Mouse (Mus musculus) kidney, embryonic 15.5 days (tissue): ENCODE measurements at regions not wholly inside any gene's neighbourhood (a gene's known extent, or its start where the extent isn't known, plus 50 kb on each side); places are given as distances from the start of the nearest gene placed in this dataset.

ENCODE experiments used
- ATAC-seq: fragments of 200-750 bp; cut with Nextera tagmentation; replicated peaks from 2 replicates; pipeline ENCODE4 v1.8.0; 2017; ENCODE audit warnings: moderate TSS enrichment; ENCODE audit not compliant: low FRiP score
- H3K27ac ChIP-seq: fragments of 300-500 bp; sonication (generic); 2 replicates; pipeline ENCODE4 v1.5.1; 2015; ENCODE audit warnings: mild to moderate bottlenecking, inconsistent platforms
- H3K27me3 ChIP-seq: fragments of 300-500 bp; sonication (generic); 2 replicates; pipeline ENCODE4 v1.6.1; 2015; ENCODE audit warnings: inconsistent platforms
- H3K36me3 ChIP-seq: fragments of 300-500 bp; sonication (generic); 2 replicates; pipeline ENCODE4 v1.6.1; 2015; ENCODE audit warnings: inconsistent platforms
- H3K4me1 ChIP-seq: fragments of 300-500 bp; sonication (generic); 2 replicates; pipeline ENCODE4 v1.6.1; 2015; ENCODE audit warnings: inconsistent platforms
- H3K4me2 ChIP-seq: fragments of 300-500 bp; sonication (generic); 2 replicates; pipeline ENCODE4 v1.6.1; 2015; ENCODE audit warnings: moderate library complexity, mild to moderate bottlenecking, inconsistent platforms
- H3K4me3 ChIP-seq: fragments of 300-500 bp; sonication (generic); replicated peaks from 2 replicates; pipeline ENCODE4 v1.5.1; 2015; ENCODE audit warnings: mild to moderate bottlenecking, inconsistent platforms
- H3K9ac ChIP-seq: fragments of 300-500 bp; sonication (generic); 2 replicates; pipeline ENCODE4 v1.6.1; 2015; ENCODE audit warnings: mild to moderate bottlenecking, inconsistent platforms
- H3K9me3 ChIP-seq: fragments of 300-500 bp; sonication (generic); replicated peaks from 2 replicates; pipeline ENCODE4 v1.6.1; 2016; ENCODE audit warnings: inconsistent platforms
- WGBS: fragments of 180-500 bp; shearing (Covaris S2); methylation state at CpG from one replicate; pipeline ENCODE4 v1.1.7; 2015; ENCODE audit warnings: mixed read lengths; 5-methylcytosine and 5-hydroxymethylcytosine counted together
- microRNA counts: library from miRNA; unstranded; fragments of <30 nt; microRNA quantifications from one replicate; lab custom pipeline; 2016
- microRNA-seq: library from miRNA; unstranded; fragments of <30 nt; microRNA quantifications from one replicate; pipeline ENCODE4, GENCODE M21; 2016

DNA sequence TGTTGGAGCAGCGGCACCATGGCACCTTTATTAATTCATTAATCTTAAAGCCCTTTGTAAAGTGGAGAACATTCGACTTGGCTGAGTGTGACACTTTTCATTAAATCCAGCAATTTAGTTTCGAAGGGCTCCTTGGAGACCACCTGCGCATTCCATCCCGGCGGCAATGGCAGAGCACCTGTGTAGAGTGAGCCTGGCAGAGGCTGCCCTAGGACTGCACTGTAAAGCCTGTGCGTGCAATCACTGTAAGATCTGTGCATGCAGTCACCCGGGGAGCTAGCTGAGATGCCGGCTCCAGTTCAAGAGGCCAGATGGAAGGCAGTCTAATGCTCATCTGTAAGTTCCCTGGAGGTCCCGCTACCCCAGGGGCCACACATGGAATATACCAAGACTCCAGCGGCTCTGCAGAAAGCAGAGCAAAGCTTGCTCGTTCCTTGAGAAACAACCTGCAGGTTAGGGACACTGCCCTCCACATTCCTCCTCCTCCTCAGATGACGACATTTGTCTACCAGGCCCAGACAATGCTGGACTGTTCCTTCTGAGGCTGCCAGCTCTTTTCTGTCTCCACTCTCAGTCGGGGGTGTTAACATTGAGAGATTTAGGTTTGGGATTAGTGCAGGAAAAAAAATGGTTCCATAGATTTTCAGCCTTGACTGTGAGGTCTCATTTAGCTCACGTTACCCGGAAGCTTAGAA, 65.2 kb upstream of the Mkln1 start:
- Histone ChIP-seq H3K27ac (no peak overlapping the region), H3K9me3 (no peaks in the 10 kb centered on the region), H3K9ac (no peak overlapping the region), H3K27me3 (no peaks in the 10 kb centered on the region), H3K4me1 (no peaks in the 10 kb centered on the region), H3K4me3 (no peak overlapping the region), H3K36me3 (no peaks in the 10 kb centered on the region), H3K4me2 (no peak overlapping the region)
- ATAC-seq = 0 out of 2 replicates have a peak, but pooled peaks have one; percentile 22
- 66% methylated on average over 16 of the region's 16 CpGs for WGBS

DNA sequence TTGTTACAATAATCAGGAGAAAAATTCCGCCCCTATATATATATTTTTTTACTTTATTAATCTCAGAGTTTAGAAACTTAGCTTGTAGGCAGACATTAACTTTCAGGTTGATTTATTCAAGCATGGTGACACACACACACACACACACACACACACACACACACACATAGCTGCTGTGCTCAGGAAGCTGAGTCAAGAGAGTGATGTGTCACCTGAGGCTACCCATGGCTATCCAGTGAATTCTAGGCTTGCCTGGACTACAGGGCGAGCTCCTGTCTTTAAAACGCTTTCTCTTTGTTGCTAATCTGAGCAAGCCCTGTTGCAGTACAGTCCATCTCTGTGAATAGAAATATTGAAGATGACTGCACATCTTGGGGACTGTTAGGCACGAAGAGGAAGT, 64.4 kb upstream of the Mkln1 start:
- ATAC-seq = no peak
- H3K4me1 ChIP-seq = no peaks in the 10 kb centered on the region
- no peaks in the 10 kb centered on the region for H3K9me3 ChIP-seq
- no peak overlapping the region for H3K9ac ChIP-seq
- no peak overlapping the region for H3K4me3 ChIP-seq
- WGBS = 89% methylated on average over 4 of the region's 4 CpGs
- H3K27me3 ChIP-seq = no peaks in the 10 kb centered on the region
- H3K27ac ChIP-seq = no peak overlapping the region
- no peaks in the 10 kb centered on the region for H3K36me3 ChIP-seq
- no peak overlapping the region for H3K4me2 ChIP-seq

DNA sequence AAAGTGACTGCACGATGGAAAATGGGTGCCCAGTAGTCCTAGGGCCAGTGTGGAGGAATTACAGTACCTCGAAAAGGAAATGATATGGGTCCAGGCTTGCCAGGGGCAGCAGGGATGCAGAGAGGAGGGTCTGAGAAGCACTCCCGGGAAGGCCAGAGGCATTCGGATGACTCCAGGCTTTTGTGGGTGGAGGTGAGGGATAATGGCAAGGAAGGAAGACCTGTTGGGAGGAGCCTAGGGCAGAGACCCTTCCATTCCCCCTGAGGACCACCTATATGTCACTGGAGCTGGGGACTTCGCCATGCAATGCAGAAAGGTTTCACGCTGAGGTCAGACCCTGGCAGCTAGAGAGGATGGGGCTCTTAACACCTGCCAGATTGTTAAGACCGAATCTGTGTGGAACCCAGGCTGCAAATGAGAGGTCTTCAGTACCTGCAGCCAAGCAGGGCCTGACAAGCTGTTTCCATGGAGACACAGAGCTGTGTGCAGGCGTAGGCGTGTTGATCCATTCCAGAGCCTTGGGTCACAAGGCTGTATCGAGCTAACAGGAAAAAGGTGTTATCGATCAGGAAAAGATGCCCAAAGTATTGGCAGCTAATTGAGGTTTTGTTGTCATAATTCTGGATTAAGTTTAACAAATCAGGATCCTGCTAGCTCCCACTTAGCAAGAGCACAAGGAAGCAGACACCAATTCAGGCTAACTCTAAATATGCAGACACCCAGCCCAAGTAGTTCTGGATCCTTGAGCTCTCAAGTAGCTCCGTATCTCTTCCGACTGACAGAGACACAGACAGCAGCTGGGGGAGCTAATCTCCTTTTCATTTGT, 59.2 kb upstream of the Mkln1 start:
- Histone ChIP-seq H3K4me3 (no peak overlapping the region), H3K9me3 (no peaks in the 10 kb centered on the region), H3K36me3 (no peaks in the 10 kb centered on the region), H3K27ac (no peak overlapping the region), H3K4me1 (no peaks in the 10 kb centered on the region), H3K27me3 (no peaks in the 10 kb centered on the region), H3K9ac (no peak overlapping the region), H3K4me2 (no peak overlapping the region)
- no peak for ATAC-seq
- 63% methylated on average over 13 of the region's 13 CpGs for WGBS

DNA sequence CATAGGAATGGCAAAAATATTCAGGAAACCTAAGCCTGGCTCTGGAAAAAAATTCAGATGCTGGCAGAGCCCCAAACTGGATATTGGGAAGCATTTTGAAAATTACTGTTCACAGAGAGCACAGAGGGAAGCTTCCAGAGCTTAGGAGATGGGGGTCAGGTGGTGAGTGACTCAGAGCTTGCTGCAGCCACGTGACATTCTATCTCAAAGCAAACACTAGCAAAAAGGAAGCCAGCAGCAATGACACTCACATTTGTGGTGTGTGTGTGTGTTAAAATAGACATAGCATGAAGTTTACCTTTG, 58.6 kb upstream of the Mkln1 start:
- Histone ChIP-seq H3K4me1 (no peaks in the 10 kb centered on the region), H3K4me2 (no peak overlapping the region), H3K36me3 (no peaks in the 10 kb centered on the region), H3K4me3 (no peak overlapping the region), H3K9ac (no peak overlapping the region), H3K27me3 (no peaks in the 10 kb centered on the region), H3K9me3 (no peaks in the 10 kb centered on the region), H3K27ac (no peak overlapping the region)
- WGBS = 19% methylated on average over 1 of the region's 1 CpGs
- no peak for ATAC-seq

DNA sequence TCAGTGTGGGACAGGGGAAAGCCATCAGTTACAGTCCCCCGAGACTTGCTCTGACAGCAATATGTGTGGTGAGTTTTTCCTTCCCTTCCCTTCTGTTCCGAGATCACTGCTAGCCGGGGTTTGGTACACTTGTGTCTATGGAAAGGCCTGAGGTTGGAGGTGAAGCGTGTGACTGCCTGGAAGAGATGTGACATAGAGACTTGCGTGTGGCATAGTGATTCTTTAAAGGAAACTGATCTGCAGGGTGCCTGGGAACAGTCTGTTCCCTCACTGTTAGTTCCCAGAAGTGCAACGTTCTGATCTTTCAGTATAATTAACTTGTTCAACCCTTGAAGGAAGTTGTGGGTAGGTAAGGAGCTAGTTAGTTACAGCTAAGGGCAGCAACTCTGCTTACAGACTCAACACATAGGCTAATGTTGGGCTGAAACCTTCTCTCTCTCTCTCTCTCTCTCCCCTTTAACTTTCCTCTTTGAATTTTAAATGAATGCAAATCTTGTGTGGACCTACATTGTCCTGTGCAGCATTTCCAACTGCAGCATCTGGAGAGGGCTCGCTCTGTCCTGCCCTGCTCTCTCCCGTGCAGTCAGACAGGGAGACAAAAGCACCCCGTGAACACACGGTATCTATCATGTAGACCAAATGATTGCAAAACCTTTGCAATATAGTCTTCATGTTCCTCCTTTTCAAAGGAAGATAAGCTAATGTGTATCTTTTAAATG, 53.0 kb upstream of the Mkln1 start:
- 66% methylated on average over 10 of the region's 10 CpGs for WGBS

DNA sequence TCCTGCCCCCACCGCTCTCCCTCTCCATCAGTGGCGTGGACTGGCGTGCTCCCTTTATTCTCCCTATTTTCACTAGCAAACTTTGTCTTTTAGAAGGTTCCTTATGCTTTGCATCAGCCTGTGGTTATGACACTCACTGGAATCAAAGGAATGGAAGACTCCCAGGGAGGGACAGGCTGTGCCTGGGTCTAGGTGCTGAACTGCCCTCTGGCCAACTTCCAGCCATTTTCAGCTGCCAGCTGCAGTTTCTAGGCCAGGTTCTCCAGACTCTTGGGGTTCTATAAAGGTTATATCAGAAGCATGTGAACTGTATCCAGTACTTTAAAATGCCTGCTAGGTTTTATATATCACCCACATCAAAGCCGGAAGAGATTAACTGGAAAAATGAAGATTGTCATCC, 50.2 kb upstream of the Mkln1 start:
- WGBS = 97% methylated on average over 4 of the region's 4 CpGs
- Histone ChIP-seq H3K27me3 (no peaks in the 10 kb centered on the region; the same call in 1 of the 2 replicates), H3K4me3 (no peak overlapping the region), H3K9ac (no peak overlapping the region), H3K9me3 (no peaks in the 10 kb centered on the region), H3K36me3 (no peaks in the 10 kb centered on the region), H3K27ac (no peak overlapping the region), H3K4me2 (no peak overlapping the region), H3K4me1 (no peaks in the 10 kb centered on the region)
- no peak for ATAC-seq

More for the DNA sequence above, 53.0 kb upstream of the Mkln1 start:
- Histone ChIP-seq H3K4me2 (no peak overlapping the region), H3K36me3 (no peaks in the 10 kb centered on the region), H3K27ac (no peak overlapping the region), H3K4me3 (no peak overlapping the region), H3K9me3 (no peaks in the 10 kb centered on the region), H3K27me3 (no peaks in the 10 kb centered on the region), H3K4me1 (no peaks in the 10 kb centered on the region), H3K9ac (no peak overlapping the region)
- ATAC-seq = no peak

MicroRNAs in the stretch of these regions (microRNA counts, 519-probe panel; counts per million panel counts)
- microRNA mmu-miR-29a (lab: Ali Mortazavi, UCI) = 2,575 counts per million, percentile 52 among the panel's probes with 10 or more counts

Small RNA genes lying in the stretch of these regions (microRNA-seq; reads per million reads assigned to microRNA genes)
- 53.7 reads per million, percentile 49 among the genes with 10 or more reads in this experiment for gene Mir29a
- 0.59 reads per million for gene Mir29b-1
